Mouse (Mus musculus) ES-Bruce4 (cell line): ENCODE data around the gene Tmod2. TPM values are rescaled to one million over a fixed set of nuclear protein-coding genes. Genes with fewer than 3 reads are reported as not detected.

Experiments
- H3K27ac ChIP-seq: 2 replicates; pipeline ENCODE4 v1.5.1; 2012; ENCODE audit warnings: low read length, inconsistent platforms; ENCODE audit not compliant: insufficient read depth
- H3K27me3 ChIP-seq: 2 replicates; pipeline ENCODE4 v1.6.1; 2012; ENCODE audit warnings: mild to moderate bottlenecking, low read length, inconsistent platforms; ENCODE audit not compliant: control insufficient read depth, poor library complexity, insufficient read depth, severe bottlenecking
- H3K36me3 ChIP-seq: 2 replicates; pipeline ENCODE4 v1.6.1; 2012; ENCODE audit warnings: inconsistent platforms, mild to moderate bottlenecking, low read length, moderate library complexity; ENCODE audit not compliant: control insufficient read depth, poor library complexity, insufficient read depth, severe bottlenecking
- H3K4me1 ChIP-seq: one replicate; pipeline ENCODE4 v1.8.1; 2011; ENCODE audit warnings: low read length; ENCODE audit not compliant: control insufficient read depth, insufficient read depth
- H3K4me3 ChIP-seq: 2 replicates; pipeline ENCODE4 v1.5.1; 2011; ENCODE audit warnings: low read depth, mild to moderate bottlenecking, low read length
- H3K9ac ChIP-seq: 2 replicates; pipeline ENCODE4 v1.6.1; 2012; ENCODE audit warnings: low read depth, mild to moderate bottlenecking, inconsistent platforms; ENCODE audit not compliant: poor library complexity, severe bottlenecking
- H3K9me3 ChIP-seq: replicated peaks from 2 replicates; pipeline ENCODE4 v1.6.1; 2012; ENCODE audit warnings: mild to moderate bottlenecking, low read length, inconsistent platforms; ENCODE audit not compliant: control insufficient read depth, poor library complexity, insufficient read depth, severe bottlenecking
- CTCF ChIP-seq: IDR thresholded peaks from one replicate; pipeline ENCODE4 v1.8.1; 2011; ENCODE audit warnings: low read depth, low read length
- EP300 ChIP-seq: IDR thresholded peaks from 2 replicates; pipeline ENCODE4 v1.6.1; 2011; ENCODE audit warnings: low read depth, low read length; ENCODE audit not compliant: insufficient read depth
- POLR2A ChIP-seq: IDR thresholded peaks from one replicate; pipeline ENCODE4 v1.8.1; 2011; ENCODE audit warnings: low read length; ENCODE audit not compliant: insufficient read depth
- polyA plus RNA-seq: library from polyadenylated mRNA; stranded (reverse); fragments of >200 nt; gene quantifications from 2 replicates; pipeline ENCODE4 v1.2.4, GENCODE M21; 2011; ENCODE audit warnings: low read depth; ENCODE audit not compliant: missing spikeins, insufficient read depth, insufficient read length

The Tmod2 gene
- polyA plus RNA-seq, 1 experiment, result 7.3 TPM

DNA sequence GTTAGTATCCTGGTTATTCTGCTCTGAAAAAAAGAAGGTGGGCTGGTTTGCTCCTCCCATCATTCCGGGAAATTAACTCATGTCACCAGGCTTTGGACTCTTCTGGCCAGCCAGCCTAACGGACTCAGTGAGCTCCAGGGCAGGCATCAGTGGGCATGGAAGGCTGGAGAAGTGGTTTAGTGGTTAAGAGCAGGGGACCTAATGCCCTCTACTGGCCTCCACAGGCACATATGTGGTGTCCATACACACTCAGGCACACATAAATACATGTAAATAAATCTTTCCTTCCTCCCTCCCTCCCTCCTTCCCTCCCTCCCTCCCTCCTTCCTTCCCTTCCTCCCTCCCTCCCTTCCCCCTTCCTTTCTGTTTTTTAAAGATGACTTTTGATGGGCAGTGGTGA lies 47.9 kb downstream of the Tmod2 start:
- TF ChIP-seq EP300 (no peak), CTCF (peak; percentile 26)
- no peak overlapping the region for H3K9ac ChIP-seq
- H3K36me3 ChIP-seq, result no peaks in the 10 kb centered on the region
- no peaks in the 10 kb centered on the region for H3K27me3 ChIP-seq
- H3K4me1 ChIP-seq, result no peaks in the 10 kb centered on the region
- no peak overlapping the region for H3K4me3 ChIP-seq
- H3K9me3 ChIP-seq, result no peaks in the 10 kb centered on the region
- H3K27ac ChIP-seq, result no peak overlapping the region

DNA sequence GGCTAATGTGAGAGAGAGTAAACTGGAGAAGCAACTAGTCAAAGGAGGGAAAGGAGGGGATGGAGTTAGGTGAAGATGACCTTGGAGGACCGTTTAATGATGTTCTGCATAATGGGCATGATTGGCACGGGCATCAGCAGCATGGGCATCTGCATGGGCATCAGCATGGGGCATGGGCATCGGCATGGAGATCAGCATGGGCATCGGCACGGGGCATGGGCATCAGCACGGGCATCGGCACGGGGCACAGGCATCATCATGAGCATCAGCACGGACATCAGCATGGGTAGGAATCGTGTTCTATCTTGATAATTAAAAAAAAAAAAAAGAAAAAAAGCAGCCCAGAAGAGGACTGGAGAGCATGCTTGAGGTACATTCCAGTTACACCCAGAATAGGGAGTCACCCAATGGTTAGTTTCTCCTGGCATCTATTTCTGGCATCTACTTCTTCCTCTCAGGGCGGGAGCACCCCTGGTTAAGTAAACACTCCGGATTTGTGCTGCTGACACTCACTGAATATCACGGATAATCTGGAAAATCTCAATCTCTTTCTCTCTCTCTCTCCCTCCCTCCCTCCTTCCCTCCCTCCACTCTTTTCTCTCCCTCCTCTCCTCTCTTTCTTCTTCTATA lies 50.0 kb downstream of the Tmod2 start:
- H3K36me3 ChIP-seq, result no peaks in the 10 kb centered on the region
- no peaks in the 10 kb centered on the region for H3K27me3 ChIP-seq
- TF ChIP-seq POLR2A (no peak), CTCF (no peak), EP300 (no peak)
- no peak overlapping the region for H3K27ac ChIP-seq
- no peak overlapping the region for H3K9ac ChIP-seq
- no peaks in the 10 kb centered on the region for H3K9me3 ChIP-seq
- H3K4me3 ChIP-seq, result no peak overlapping the region
- H3K4me1 ChIP-seq, result no peaks in the 10 kb centered on the region

DNA sequence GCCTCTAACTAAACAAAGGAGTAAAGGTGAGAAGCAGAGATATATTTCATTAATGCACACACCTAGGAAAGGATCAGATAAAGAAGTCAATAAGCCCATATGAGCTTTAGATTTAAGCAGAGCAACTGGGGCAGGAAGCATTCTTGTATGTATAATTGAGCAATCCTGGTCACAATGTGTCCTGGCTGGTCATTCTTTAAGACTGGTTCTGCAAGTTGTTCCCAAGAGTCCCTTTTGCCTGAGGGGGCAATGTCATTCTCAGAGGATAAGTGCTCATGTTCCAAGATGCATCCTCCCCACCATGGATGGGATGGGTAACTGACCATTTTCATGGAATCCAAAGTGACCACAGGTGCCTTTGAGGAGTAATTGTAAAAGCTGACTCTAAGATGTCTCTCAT lies 50.8 kb downstream of the Tmod2 start:
- Histone ChIP-seq H3K36me3 (no peaks in the 10 kb centered on the region), H3K27me3 (no peaks in the 10 kb centered on the region), H3K9ac (no peak overlapping the region), H3K4me1 (no peaks in the 10 kb centered on the region), H3K4me3 (no peak overlapping the region), H3K9me3 (no peaks in the 10 kb centered on the region), H3K27ac (no peak overlapping the region)
- TF ChIP-seq POLR2A, result no peak
- no peak for TF ChIP-seq EP300
- TF ChIP-seq CTCF, result no peak

DNA sequence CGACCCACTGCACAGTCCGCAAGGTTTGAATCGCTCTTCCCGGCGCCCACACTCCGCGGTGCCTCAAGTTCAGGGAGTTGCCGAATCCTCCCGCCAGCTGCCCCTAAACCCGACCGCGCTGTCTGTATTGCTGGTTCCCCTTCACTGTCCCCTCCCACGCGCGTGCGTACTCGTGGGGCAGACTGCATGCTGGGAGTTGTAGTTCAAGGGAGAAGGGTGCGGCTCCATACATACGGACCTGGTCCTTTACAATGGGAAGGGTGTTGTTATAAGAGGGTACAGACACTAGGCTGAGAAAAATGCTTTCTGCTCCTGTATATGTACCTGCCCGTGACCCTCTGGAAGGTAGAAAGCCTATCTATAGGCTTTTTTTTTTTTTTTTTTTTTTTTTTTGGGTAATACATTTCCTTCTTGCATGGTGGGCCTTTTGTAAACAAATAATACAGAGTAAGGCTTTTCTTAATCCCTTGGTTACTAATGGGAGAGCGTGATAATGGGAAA lies 51.6 kb downstream of the Tmod2 start, which contains the start of gene Tmod3:
Gene Tmod3 (minus strand): TSS at position 146 of the 501 bp plus-strand sequence.
- Histone ChIP-seq H3K36me3 (no peaks in the 10 kb centered on the region), H3K4me3 (peak within 1 kb of the TSS; percentile 67), H3K27ac (no peak within 1 kb of the TSS), H3K4me1 (no peaks in the 10 kb centered on the region), H3K27me3 (no peaks in the 10 kb centered on the region), H3K9ac (peak within 1 kb of the TSS; percentile 70), H3K9me3 (no peaks in the 10 kb centered on the region)
- TF ChIP-seq POLR2A, result peak; percentile 89
- TF ChIP-seq EP300, result no peak

DNA sequence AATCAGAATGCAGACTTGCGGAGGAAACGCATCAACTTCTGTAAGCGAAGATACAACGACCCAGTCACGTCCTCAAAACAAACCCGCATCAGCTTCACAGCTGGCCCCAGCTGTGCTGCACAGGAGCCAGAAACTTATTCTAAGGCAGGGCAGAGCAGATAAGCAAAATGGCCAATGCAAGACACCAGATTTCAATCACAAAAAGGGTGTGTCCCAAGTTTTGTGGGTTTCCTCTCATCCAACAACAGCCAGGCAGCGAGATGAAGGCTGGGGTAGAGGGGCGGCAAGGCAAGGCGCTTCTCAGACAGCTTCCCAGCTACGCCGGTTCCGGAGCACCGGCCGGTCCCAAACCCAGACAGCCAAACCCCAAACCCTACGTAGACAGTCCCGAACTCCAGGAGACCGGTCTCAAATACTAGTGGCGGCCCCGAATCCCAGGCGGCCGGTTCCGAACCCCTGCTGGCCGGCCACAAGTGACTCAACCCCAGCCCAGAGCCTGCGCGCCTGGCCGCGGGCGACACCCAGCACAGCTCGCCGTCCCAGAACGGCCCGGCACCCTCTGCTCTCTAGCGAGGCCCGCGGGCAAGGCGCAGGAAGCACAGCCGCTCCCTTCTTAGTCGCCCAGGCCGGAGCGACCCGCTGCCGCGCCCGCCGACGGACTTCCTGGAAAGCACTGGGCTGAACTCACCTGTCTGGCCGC lies 52.2 kb downstream of the Tmod2 start:
- Histone ChIP-seq H3K9ac (peak overlapping the region; percentile 70), H3K4me3 (peak overlapping the region; percentile 67), H3K27ac (no peak overlapping the region), H3K9me3 (no peaks in the 10 kb centered on the region), H3K36me3 (no peaks in the 10 kb centered on the region), H3K27me3 (no peaks in the 10 kb centered on the region), H3K4me1 (no peaks in the 10 kb centered on the region)
- no peak for TF ChIP-seq EP300

DNA sequence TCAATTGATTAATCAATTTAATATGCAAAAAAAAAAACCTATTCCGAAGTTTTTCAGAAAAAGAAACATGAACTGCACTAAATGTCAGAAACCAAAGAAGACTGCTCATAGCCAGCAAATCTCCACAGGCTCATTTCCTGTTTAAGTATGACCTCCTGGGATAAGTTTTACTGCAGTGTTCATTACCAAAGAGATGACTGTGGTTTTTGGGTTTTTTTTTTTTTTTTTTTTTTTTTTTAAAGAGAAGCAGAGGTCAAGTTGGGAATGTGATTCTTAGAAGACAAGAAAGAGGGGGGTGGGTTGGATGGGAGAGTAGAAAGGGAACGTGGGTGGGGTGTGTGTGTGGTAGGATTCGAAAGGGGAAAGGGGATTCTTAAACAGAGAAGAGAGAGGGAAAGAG lies 52.8 kb downstream of the Tmod2 start:
- H3K27me3 ChIP-seq, result no peaks in the 10 kb centered on the region
- TF ChIP-seq POLR2A (no peak), EP300 (no peak), CTCF (no peak)
- no peaks in the 10 kb centered on the region for H3K36me3 ChIP-seq
- H3K4me1 ChIP-seq, result no peaks in the 10 kb centered on the region
- peak overlapping the region; percentile 70; the same call in 1 of the 2 replicates for H3K9ac ChIP-seq
- no peak overlapping the region for H3K27ac ChIP-seq
- no peaks in the 10 kb centered on the region for H3K9me3 ChIP-seq
- H3K4me3 ChIP-seq, result peak overlapping the region; percentile 67
